Mouse (Mus musculus) stomach, embryonic 16.5 days (tissue): Measurements from ENCODE around the gene Nrp1. TPM values are rescaled to one million over a fixed set of nuclear protein-coding genes. Genes with fewer than 3 reads are reported as not detected.

Experiments used
- ATAC-seq: fragments of 200-750 bp; cut with Nextera tagmentation; 2 replicates; pipeline ENCODE4 v1.8.0; 2017; ENCODE audit warnings: moderate number of reproducible peaks, moderate TSS enrichment; ENCODE audit not compliant: insufficient read depth, low FRiP score
- H3K27ac ChIP-seq: fragments of 300-500 bp; sonication (generic); 2 replicates; pipeline ENCODE4 v1.5.1; 2014; ENCODE audit warnings: low read length
- H3K27me3 ChIP-seq: fragments of 300-500 bp; sonication (generic); 2 replicates; pipeline ENCODE4 v1.6.1; 2014; ENCODE audit warnings: low read length, control low read depth, mixed read lengths; ENCODE audit not compliant: control insufficient read depth, insufficient read depth
- H3K36me3 ChIP-seq: fragments of 300-500 bp; sonication (generic); 2 replicates; pipeline ENCODE4 v1.6.1; 2014; ENCODE audit warnings: low read length; ENCODE audit not compliant: control insufficient read depth, insufficient read depth
- H3K4me1 ChIP-seq: fragments of 300-500 bp; sonication (generic); 2 replicates; pipeline ENCODE4 v1.6.1; 2014; ENCODE audit warnings: low read length, control low read depth, mixed read lengths; ENCODE audit not compliant: control insufficient read depth, insufficient read depth
- H3K4me2 ChIP-seq: fragments of 300-500 bp; sonication (generic); 2 replicates; pipeline ENCODE4 v1.6.1; 2014; ENCODE audit warnings: low read depth, low read length, mixed read lengths
- H3K4me3 ChIP-seq: fragments of 300-500 bp; sonication (generic); replicated peaks from 2 replicates; pipeline ENCODE4 v1.5.1; 2014; ENCODE audit warnings: mild to moderate bottlenecking, low read length
- H3K9ac ChIP-seq: fragments of 300-500 bp; sonication (generic); 2 replicates; pipeline ENCODE4 v1.6.1; 2014; ENCODE audit warnings: low read length
- H3K9me3 ChIP-seq: fragments of 300-500 bp; sonication (generic); replicated peaks from 2 replicates; pipeline ENCODE4 v1.6.1; 2016; ENCODE audit warnings: low read length, control low read depth; ENCODE audit not compliant: control insufficient read depth
- WGBS: fragments of 180-500 bp; shearing (Covaris S2); extraction: QIAGEN DNeasy Blood & Tissue Kit; methylation state at CpG from one replicate; pipeline ENCODE4 v1.1.7; 2014; 5-methylcytosine and 5-hydroxymethylcytosine counted together
- polyA plus RNA-seq: library from polyadenylated mRNA; unstranded; fragments of >200 nt; fragmentation: Nextera tagmentation; extraction: Ambion mirVana; gene quantifications from 2 replicates; pipeline ENCODE4 v1.2.1, GENCODE M21; 2015

Nrp1 gene
- polyA plus RNA-seq, 1 experiment from 2014 or later, result 71.3 TPM

DNA sequence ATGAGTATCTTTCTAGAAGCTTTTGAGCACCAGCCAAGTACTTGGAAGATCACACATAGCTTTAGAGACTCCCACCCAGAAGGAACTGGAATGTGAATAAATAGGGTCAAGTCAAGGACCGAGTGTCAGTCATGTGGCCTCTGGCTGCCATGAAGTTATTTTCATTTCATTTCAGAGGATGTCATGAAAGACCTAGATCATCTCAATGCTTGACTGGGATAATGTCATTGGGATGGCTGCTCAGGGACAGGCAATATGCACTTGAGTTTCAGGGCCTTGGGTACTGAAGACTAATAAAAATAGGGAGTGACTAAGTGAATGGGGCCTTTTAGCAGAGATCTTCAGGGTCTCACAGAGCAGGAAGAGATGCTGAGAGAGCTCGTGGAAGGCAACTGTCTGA is 26.0 kb downstream of the Nrp1 start:
- H3K9ac ChIP-seq, result no peak overlapping the region
- no peak overlapping the region for H3K4me3 ChIP-seq
- H3K9me3 ChIP-seq, result no peaks in the 10 kb centered on the region
- H3K4me2 ChIP-seq, result no peak overlapping the region
- H3K27me3 ChIP-seq, result no peaks in the 10 kb centered on the region
- ATAC-seq, result no peak
- no peak overlapping the region for H3K27ac ChIP-seq
- 63% methylated on average over 2 of the region's 2 CpGs for WGBS
- H3K4me1 ChIP-seq, result peaks cover 17% of the 10 kb centered on the region
- no peaks in the 10 kb centered on the region for H3K36me3 ChIP-seq

DNA sequence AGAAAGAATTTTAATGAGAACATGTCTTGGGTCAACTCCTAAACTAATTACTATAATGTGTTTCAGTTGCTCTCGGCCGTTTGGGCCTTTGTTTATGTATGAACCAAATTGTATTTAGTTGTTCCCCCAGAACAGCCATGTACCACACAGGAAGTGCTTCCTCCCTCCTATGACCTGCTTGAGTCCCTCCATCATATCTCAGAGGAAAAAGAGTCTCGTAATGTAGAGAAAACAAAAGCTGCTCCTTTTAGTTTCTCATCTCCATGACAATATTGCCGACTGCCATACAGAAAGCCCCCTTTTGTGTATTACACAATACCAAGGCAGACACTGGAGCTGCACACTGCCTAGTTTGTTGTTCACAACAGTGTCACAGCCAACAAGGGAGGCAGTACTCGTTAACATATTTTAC is 26.5 kb downstream of the Nrp1 start:
- H3K9ac ChIP-seq, result no peak overlapping the region
- H3K9me3 ChIP-seq, result no peaks in the 10 kb centered on the region
- no peak for ATAC-seq
- no peak overlapping the region for H3K4me2 ChIP-seq
- no peak overlapping the region for H3K27ac ChIP-seq
- no peaks in the 10 kb centered on the region for H3K36me3 ChIP-seq
- H3K4me3 ChIP-seq, result no peak overlapping the region
- WGBS, result 59% methylated on average over 5 of the region's 5 CpGs
- peaks cover 17% of the 10 kb centered on the region for H3K4me1 ChIP-seq
- H3K27me3 ChIP-seq, result no peaks in the 10 kb centered on the region

DNA sequence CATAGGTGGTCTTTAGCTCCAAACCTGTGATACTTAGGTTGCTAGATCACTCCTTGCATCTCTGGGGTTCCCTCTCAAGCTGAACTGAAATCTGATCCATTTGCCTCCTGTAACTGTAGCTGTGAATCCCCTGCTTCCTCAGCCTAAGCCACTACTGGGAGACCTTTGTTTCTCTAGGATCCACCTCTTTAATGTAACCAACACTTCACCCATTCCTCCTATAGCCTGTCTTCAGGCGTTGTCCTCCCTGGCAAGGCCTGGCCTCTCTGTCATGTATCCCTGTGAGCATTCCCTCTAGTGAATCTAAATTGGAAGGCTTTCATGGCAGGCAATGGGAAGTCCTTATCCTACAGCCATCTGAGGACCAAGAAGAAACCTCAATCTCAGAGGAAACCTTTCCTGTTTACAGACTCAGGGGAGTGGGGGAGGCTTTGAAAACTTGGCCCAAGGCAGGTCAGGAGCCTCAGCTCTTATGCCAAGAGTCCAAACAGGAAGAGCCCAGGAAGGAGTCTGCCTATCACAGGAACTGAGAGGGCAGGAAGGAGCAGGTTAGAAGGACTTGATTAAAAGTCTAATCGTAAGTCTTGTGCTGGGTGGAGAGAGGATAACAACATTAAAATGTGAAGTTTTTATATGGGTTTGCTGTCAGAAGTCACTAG is 28.7 kb downstream of the Nrp1 start:
- no peaks in the 10 kb centered on the region for H3K9me3 ChIP-seq
- no peak for ATAC-seq
- H3K4me1 ChIP-seq, result peaks cover 14% of the 10 kb centered on the region; the same call in 1 of the 2 replicates
- no peak overlapping the region for H3K4me2 ChIP-seq
- no peak overlapping the region for H3K4me3 ChIP-seq
- 54% methylated on average over 2 of the region's 2 CpGs for WGBS
- no peaks in the 10 kb centered on the region for H3K36me3 ChIP-seq
- H3K9ac ChIP-seq, result no peak overlapping the region
- H3K27ac ChIP-seq, result no peak overlapping the region
- no peaks in the 10 kb centered on the region for H3K27me3 ChIP-seq

DNA sequence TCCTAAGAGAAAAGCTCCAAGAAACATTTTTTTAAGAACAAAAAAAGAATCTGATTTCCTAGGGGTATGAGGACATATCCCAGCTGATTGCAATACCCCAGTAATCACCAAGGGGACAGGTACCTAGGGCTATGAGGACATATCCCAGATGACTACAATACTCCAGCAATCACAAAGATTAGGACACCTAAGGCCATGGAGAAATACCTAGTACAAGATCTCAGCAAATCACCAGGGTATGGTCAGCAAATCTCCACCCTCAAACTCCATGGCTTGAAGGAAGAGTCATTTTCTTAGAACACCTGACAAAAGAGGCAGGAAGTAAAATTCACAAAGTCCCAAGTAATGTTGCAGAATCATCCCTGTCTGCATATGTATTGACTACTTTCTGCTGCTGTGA is 32.4 kb downstream of the Nrp1 start:
- H3K9ac ChIP-seq, result no peak overlapping the region
- H3K27ac ChIP-seq, result no peak overlapping the region
- H3K4me1 ChIP-seq, result 0 out of 2 replicates have a peak, but pooled peaks cover 2% of the 10 kb centered on the region
- no peaks in the 10 kb centered on the region for H3K27me3 ChIP-seq
- H3K4me3 ChIP-seq, result no peak overlapping the region
- H3K4me2 ChIP-seq, result no peak overlapping the region
- no peaks in the 10 kb centered on the region for H3K9me3 ChIP-seq
- no peak for ATAC-seq
- H3K36me3 ChIP-seq, result no peaks in the 10 kb centered on the region

DNA sequence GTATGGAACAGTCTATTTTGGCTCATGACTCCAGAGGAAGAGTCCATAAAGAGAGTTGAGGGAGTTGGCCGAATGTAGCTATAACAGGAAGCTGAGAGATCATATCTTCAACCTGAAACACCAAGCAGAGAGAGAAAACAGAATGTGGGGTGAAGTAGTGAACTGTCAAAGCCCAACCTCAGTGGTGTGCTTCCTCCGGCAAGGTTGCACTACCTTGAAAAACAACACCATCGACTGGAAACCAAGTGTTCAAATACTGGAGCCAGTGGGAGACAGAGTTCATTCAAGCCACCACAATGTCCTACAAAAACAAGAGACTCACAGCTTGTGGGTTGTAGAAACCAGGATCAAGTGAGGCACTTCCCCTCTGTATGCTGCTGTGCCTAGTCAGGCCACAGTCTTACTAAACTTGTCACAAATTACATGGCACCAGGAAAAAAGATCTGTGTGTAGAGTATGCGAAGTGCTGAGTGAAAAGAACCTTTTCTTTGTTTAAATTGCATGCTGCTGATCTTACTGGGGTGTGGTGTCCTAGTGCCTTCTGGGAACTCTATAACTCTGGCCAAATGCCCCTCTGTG is 32.9 kb downstream of the Nrp1 start:
- no peak for ATAC-seq
- Histone ChIP-seq H3K36me3 (no peaks in the 10 kb centered on the region), H3K4me2 (no peak overlapping the region), H3K27ac (no peak overlapping the region), H3K9me3 (no peaks in the 10 kb centered on the region), H3K27me3 (no peaks in the 10 kb centered on the region), H3K9ac (no peak overlapping the region), H3K4me3 (no peak overlapping the region), H3K4me1 (0 out of 2 replicates have a peak, but pooled peaks cover 2% of the 10 kb centered on the region)
- WGBS, result 85% methylated on average over 4 of the region's 4 CpGs

DNA sequence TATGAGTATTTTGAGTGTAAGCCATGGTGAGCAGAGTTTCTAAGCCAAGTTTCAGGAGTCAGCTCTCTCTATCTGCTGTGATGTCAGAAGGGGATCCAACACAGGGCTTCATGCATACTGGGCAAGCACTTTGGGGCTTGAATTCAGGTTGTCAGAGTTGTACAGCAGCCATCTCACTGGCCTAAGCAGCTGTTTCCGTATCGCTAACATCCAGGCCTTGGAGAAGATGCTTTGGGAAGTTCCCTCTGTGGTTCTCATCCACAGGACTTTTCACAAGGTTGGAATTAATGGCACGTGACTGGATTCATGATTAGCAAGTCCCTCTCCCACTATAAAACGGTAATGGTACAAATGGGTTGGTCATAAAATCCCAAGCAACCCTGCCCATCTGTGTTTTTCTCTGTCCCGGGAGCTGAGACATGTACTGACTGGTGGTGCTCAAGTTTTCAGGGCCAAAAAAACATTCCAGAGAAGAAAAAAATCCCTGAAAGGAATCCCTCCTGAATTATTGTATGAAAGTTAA is 36.3 kb downstream of the Nrp1 start:
- no peaks in the 10 kb centered on the region for H3K36me3 ChIP-seq
- no peak overlapping the region for H3K9ac ChIP-seq
- H3K9me3 ChIP-seq, result no peaks in the 10 kb centered on the region
- no peaks in the 10 kb centered on the region for H3K27me3 ChIP-seq
- H3K4me3 ChIP-seq, result no peak overlapping the region
- H3K4me2 ChIP-seq, result no peak overlapping the region
- 76% methylated on average over 5 of the region's 5 CpGs for WGBS
- H3K27ac ChIP-seq, result no peak overlapping the region
- no peaks in the 10 kb centered on the region for H3K4me1 ChIP-seq
- ATAC-seq, result no peak

DNA sequence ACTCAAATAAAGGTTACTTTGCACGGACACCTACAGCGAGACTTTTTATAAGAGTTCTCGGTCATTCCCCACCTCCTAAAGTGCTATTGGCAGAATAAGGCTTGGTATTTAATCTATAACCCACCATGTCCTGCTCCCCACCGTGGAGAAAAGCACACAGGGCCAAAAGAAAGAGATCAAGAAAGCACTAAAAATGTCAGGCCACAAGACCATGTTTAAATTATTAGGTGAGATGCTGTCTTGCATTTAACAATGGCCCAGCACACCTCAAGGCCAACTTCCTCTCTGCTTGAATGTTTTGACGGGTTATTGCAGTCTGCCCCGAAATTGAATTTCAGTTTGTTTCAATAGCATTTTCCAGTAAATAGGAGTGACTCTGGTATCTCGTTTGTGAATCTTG is 38.6 kb downstream of the Nrp1 start:
- no peaks in the 10 kb centered on the region for H3K4me1 ChIP-seq
- H3K27me3 ChIP-seq, result no peaks in the 10 kb centered on the region
- ATAC-seq, result no peak
- no peak overlapping the region for H3K27ac ChIP-seq
- 42% methylated on average over 7 of the region's 7 CpGs for WGBS
- H3K4me2 ChIP-seq, result no peak overlapping the region
- no peaks in the 10 kb centered on the region for H3K9me3 ChIP-seq
- H3K9ac ChIP-seq, result no peak overlapping the region
- H3K4me3 ChIP-seq, result no peak overlapping the region
- H3K36me3 ChIP-seq, result no peaks in the 10 kb centered on the region

DNA sequence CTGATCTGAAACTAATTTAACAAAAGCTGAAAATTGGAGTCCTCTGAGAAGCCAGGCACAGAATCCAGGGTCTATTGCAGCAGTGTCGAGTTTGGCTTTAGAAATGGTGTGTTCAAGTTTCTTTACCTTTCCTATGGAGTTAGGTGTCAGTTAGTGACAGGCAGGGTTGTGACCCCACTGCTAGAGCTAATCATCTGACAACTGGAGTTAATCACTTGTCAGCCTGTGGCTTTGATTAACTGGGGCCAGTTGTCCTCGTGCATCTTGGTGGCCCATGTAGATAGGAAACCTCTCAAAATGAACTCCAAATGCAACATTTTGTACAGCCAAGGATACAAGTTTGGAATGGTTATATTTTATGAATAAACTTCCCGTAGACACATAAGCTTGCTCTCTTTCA is 39.0 kb downstream of the Nrp1 start:
- Histone ChIP-seq H3K4me1 (no peaks in the 10 kb centered on the region), H3K36me3 (no peaks in the 10 kb centered on the region), H3K27me3 (no peaks in the 10 kb centered on the region), H3K9ac (no peak overlapping the region), H3K9me3 (no peaks in the 10 kb centered on the region), H3K4me2 (no peak overlapping the region), H3K27ac (no peak overlapping the region), H3K4me3 (no peak overlapping the region)
- WGBS, result 48% methylated on average over 3 of the region's 3 CpGs
- ATAC-seq, result no peak

DNA sequence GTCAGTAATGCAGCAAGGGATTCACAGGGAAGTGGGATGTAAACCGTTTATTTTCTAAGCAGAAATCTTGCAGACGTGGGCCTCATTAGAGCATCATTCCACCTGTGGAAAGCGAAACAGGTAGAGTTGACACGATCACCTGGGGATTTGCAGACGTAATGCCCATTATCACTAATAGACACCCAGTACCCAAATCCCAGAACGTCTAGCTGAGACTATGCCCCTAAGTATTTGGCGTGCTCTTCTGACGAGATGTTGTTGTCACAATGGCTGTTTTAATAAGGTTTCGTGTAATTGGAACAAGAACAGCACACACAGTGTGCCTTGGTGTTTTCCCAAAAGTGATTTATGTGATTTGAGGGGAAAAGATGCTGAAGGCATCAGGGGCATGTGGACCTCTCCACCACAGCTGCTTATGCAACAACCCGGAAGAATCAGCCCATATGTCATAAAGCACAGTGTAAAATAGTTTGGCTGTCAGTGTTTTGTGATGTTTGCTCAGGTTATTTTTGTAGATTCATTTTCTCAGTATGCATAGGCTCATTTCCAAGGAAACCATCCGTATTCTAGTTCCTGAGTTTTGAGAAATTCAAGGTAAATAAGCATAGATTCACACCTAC is 40.2 kb downstream of the Nrp1 start:
- H3K4me3 ChIP-seq, result no peak overlapping the region
- no peak overlapping the region for H3K27ac ChIP-seq
- H3K27me3 ChIP-seq, result no peaks in the 10 kb centered on the region
- ATAC-seq, result no peak
- H3K4me1 ChIP-seq, result no peaks in the 10 kb centered on the region
- H3K9me3 ChIP-seq, result no peaks in the 10 kb centered on the region
- no peaks in the 10 kb centered on the region for H3K36me3 ChIP-seq
- H3K9ac ChIP-seq, result no peak overlapping the region
- WGBS, result 81% methylated on average over 11 of the region's 11 CpGs
- H3K4me2 ChIP-seq, result no peak overlapping the region
